Mouse (Mus musculus): ENCODE measurements at regions not wholly inside any gene's neighbourhood (a gene's known extent, or its start where the extent isn't known, plus 50 kb on each side); places are given as distances from the start of the nearest gene placed in this dataset.

DNA sequence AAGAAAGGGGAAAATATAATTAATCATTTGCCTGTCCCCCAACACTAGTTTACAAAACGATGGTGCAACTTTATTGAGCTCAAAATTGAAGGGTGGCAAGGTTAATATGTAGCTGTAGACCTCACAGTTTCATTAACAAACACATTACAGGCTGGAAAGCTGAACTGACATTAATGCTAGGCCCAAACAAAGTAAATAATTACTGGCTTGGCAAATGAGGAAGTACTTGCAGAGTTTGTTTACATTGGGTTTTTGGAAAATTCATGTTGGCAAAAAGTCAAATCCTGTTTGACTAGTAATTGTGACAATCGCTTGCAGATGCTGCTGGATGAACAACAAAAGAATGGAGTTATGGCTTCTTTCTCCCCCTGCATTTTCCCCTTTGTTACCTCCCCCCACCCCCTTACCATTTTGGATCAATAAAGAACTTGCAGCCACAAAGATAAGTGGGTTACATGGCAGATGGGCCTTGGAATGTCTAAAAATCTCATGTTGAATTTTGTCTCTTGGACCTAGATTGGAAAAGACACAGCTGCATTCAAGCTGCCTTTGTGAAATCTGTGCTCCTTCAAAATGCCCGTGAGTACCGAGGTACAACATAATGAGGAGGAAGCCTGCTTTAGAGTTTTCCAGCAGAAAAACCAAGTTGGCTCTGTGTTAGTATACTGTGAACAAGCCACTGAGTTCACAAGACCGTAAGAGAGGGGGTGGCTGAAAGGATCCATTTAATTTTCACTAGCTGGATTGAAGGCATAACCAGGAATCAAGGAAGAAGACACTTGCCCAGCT lies 331.3 kb upstream of the BC052040 start:
- TF ChIP-seq EP300 (IDR thresholded peaks at IDR 0.05; ENCODE audit: low read depth) (peak; percentile 12; the same call in 1 of the 2 replicates), CTCF (IDR thresholded peaks at IDR 0.05; ENCODE audit: low read depth) (no peak)
